Mouse (Mus musculus): ENCODE measurements at regions not wholly inside any gene's neighbourhood (a gene's known extent, or its start where the extent isn't known, plus 50 kb on each side); places are given as distances from the start of the nearest gene placed in this dataset.

GRCm38 (mm10) chr8:35233520-35234186 lies 531.9 kb upstream of the Gm19410 start:
- no peak for TF ChIP-seq POLR2A (IDR thresholded peaks at IDR 0.05; ENCODE audit: borderline replicate concordance, control insufficient read depth, low read depth, low read length)
- no peak for TF ChIP-seq CTCF (IDR thresholded peaks at IDR 0.05; ENCODE audit: control insufficient read depth, insufficient read depth, low read length)

Measured in bone marrow, adult 2 months (tissue).